Mouse (Mus musculus) ES-E14 (cell line): Measurements from ENCODE around the gene Olfr373. TPM values are rescaled to one million over a fixed set of nuclear protein-coding genes. Genes with fewer than 3 reads are reported as not detected.
"Not testable (repeated sequence)": the region's sequence is repeated elsewhere in the genome, so short reads cannot be mapped to it uniquely, and the experiment has no call there.

Experiments used
- DNase-seq: peaks from one replicate; pipeline ENCODE4 v3.0.0-alpha.2; 2013; ENCODE audit warnings: low read depth, low spot score
- H3K27ac ChIP-seq: 2 replicates; pipeline ENCODE4 v1.5.1; 2012; ENCODE audit warnings: low read depth, mild to moderate bottlenecking, low read length, moderate library complexity, mixed read lengths; ENCODE audit not compliant: poor library complexity, insufficient read depth, severe bottlenecking
- H3K36me3 ChIP-seq: 2 replicates; pipeline ENCODE4 v1.6.1; 2012; ENCODE audit warnings: mild to moderate bottlenecking, low read length, moderate library complexity, mixed read lengths; ENCODE audit not compliant: control insufficient read depth, poor library complexity, insufficient read depth, severe bottlenecking
- H3K4me1 ChIP-seq, 2 experiments: fragments of 150-350 bp in 1 of 2; sonication (generic) in 1 of 2; 2 replicates each; pipeline ENCODE4 v1.6.1; 2012; ENCODE audit warnings: low read length in 2 of 2, mild to moderate bottlenecking in 1 of 2, mixed read lengths in 1 of 2; ENCODE audit not compliant: control insufficient read depth in 2 of 2, insufficient read depth in 2 of 2, poor library complexity in 1 of 2
- H3K4me3 ChIP-seq, 2 experiments: fragments of 150-350 bp in 1 of 2; sonication (generic) in 1 of 2; 2 replicates each; pipeline ENCODE4 v1.5.1; 2012; ENCODE audit warnings: low read length in 2 of 2, low read depth in 1 of 2, mild to moderate bottlenecking in 1 of 2, mixed read lengths in 1 of 2; ENCODE audit not compliant: insufficient read depth in 1 of 2, poor library complexity in 1 of 2, severe bottlenecking in 1 of 2
- H3K9ac ChIP-seq: 2 replicates; pipeline ENCODE4 v1.6.1; 2012; ENCODE audit warnings: low read depth, mild to moderate bottlenecking, low read length, mixed read lengths; ENCODE audit not compliant: poor library complexity, insufficient read depth, severe bottlenecking
- H3K9me3 ChIP-seq: fragments of 150-350 bp; sonication (generic); 2 replicates; pipeline ENCODE4 v1.6.1; 2012; ENCODE audit warnings: low read depth, mild to moderate bottlenecking, low read length; ENCODE audit not compliant: control insufficient read depth, insufficient read depth
- CHD2 ChIP-seq: IDR thresholded peaks from 2 replicates; pipeline ENCODE4 v1.6.1; 2014; ENCODE audit warnings: mild to moderate bottlenecking, low read depth, low read length, inconsistent platforms
- HCFC1 ChIP-seq: IDR thresholded peaks from 2 replicates; pipeline ENCODE4 v1.6.1; 2012; ENCODE audit warnings: low read length, inconsistent platforms, borderline replicate concordance; ENCODE audit not compliant: insufficient read depth
- MAFK ChIP-seq: IDR thresholded peaks from 2 replicates; pipeline ENCODE4 v1.6.1; 2014; ENCODE audit warnings: mild to moderate bottlenecking, low read depth, low read length, inconsistent platforms; ENCODE audit not compliant: insufficient read depth
- ZC3H11A ChIP-seq: IDR thresholded peaks from 2 replicates; pipeline ENCODE4 v1.6.1; 2012; ENCODE audit warnings: low read depth, mild to moderate bottlenecking, inconsistent platforms, low read length, borderline replicate concordance
- ZNF384 ChIP-seq: IDR thresholded peaks from 2 replicates; pipeline ENCODE4 v1.6.1; 2012; ENCODE audit warnings: low read depth, low read length, inconsistent platforms
- in situ Hi-C, 2 experiments: fragments of 600-800 bp; cut with MboI; formaldehyde crosslinking; loops; one replicate each; pipeline ENCODE4 v1.15.1; 2025; ENCODE audit warnings: low sequenced_read_pairs in 2 of 2, inconsistent platforms in 1 of 2; ENCODE audit not compliant: unreplicated experiment in 2 of 2
- total RNA-seq: library from RNA; depleted of rRNA; stranded (reverse); fragments of 300-350 nt; gene quantifications from 2 replicates; pipeline ENCODE4 v1.2.3, GENCODE M21; 2012

Gene Olfr373
- total RNA-seq, 1 experiment, result 0.13 TPM

- no peaks in the 10 kb centered on the region for H3K4me1 ChIP-seq
- H3K36me3 ChIP-seq, result no peaks in the 10 kb centered on the region
- H3K9me3 ChIP-seq, result no peaks in the 10 kb centered on the region
- in situ Hi-C loops, result no loop called here
- H3K27ac ChIP-seq, result no peak within 1 kb of the TSS
- no peak for DNase-seq
- TF ChIP-seq ZC3H11A (no peak), ZNF384 (no peak), MAFK (no peak), CHD2 (no peak), HCFC1 (no peak)
- H3K4me3 ChIP-seq, result no peak within 1 kb of the TSS
- H3K9ac ChIP-seq, result no peak within 1 kb of the TSS
Measured at GRCm38 (mm10) chr8:72106740-72107139, 23.8 kb downstream of the Olfr373 start, which contains the start of gene Olfr374. Olfr374 (plus strand) TSS chr8:72107040.

DNA sequence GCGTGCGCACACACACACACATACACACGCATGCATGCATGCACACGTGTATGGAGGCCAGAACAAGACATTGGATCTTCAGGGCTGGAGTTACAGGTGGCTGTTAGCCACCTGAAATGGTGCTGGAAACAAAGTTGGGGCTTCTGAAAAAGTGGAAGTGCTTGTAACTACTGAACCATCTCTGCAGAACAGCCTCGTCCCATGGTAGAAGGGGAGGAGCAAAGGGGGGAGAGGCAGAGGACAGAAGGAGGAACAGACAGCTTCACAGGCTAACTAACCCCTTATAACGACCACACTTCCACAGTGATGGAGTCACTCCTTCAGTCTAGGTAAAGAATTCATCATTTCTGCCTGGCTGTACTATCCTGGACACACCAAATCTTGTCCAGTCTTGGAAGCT, 27.9 kb downstream of the Olfr373 start:
- no peaks in the 10 kb centered on the region for H3K9me3 ChIP-seq
- H3K4me1 ChIP-seq, result no peaks in the 10 kb centered on the region
- H3K36me3 ChIP-seq, result no peaks in the 10 kb centered on the region
- DNase-seq, result no peak
- TF ChIP-seq HCFC1 (no peak), ZC3H11A (no peak), ZNF384 (no peak), CHD2 (no peak), MAFK (no peak)
- H3K27ac ChIP-seq, result no peak overlapping the region
- no peak overlapping the region for H3K9ac ChIP-seq
- in situ Hi-C loops, result no loop called here
- H3K4me3 ChIP-seq, result no peak overlapping the region

GRCm38 (mm10) chr8:72112486-72112885, 29.5 kb downstream of the Olfr373 start:
- no peak overlapping the region for H3K9ac ChIP-seq
- TF ChIP-seq ZC3H11A (peak; percentile 49; the same call in 1 of the 2 replicates), HCFC1 (no peak)
- no peaks in the 10 kb centered on the region for H3K4me1 ChIP-seq
- H3K4me3 ChIP-seq, result no peak overlapping the region
- no peaks in the 10 kb centered on the region for H3K9me3 ChIP-seq
- no peak overlapping the region for H3K27ac ChIP-seq
- peak; percentile 47 for DNase-seq
- in situ Hi-C loops, result no loop called here
- no peaks in the 10 kb centered on the region for H3K36me3 ChIP-seq

DNA sequence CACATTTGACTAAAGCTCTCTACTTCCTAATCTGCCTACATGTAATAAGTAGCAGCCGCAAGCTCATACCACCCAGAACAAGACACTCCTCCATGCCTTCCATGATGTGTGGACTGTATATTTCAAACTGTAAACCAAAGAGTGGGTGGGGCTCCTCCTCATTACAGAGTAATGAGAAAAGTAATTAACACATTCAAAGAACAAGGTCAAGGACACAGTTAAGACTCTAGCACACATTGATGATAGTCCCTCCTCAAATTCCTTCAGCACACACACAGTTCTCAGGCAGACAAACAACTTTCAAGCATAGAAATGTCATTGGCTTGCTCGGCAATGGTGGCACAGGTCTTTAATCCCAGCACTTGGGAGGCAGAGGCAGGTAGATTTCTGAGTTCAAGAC, 32.2 kb downstream of the Olfr373 start:
- no peak for TF ChIP-seq MAFK
- TF ChIP-seq ZC3H11A, result no peak
- TF ChIP-seq HCFC1, result no peak
- no peak for TF ChIP-seq ZNF384
- TF ChIP-seq CHD2, result no peak
- in situ Hi-C loops, result no loop called here

DNA sequence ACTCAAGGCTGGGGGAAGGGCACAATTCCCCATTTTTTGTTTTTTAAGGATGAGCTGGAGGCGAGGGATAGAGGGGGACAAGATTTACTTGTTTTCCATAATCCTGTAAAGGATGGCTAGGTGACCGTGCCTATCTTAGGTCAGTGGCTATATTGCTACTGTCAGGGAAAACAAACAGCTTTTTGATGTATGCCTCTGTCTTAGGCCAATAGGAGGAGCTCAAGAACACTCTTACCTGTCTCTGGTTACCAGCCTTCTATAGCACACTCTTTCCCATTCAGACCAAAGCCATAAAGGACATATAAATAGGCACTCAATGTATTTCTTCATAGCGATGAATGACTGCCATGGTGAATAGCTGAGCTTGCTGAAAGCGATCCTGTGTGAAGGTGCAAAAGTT, 35.6 kb downstream of the Olfr373 start:
- Histone ChIP-seq H3K27ac (no peak overlapping the region), H3K36me3 (no peaks in the 10 kb centered on the region), H3K4me1 (no peaks in the 10 kb centered on the region), H3K9ac (no peak overlapping the region), H3K4me3 (no peak overlapping the region), H3K9me3 (no peaks in the 10 kb centered on the region)
- DNase-seq, result no peak
- in situ Hi-C loops, result no loop called here
- TF ChIP-seq ZC3H11A (no peak), HCFC1 (no peak), MAFK (no peak), CHD2 (no peak), ZNF384 (no peak)

More for the DNA sequence above, 32.2 kb downstream of the Olfr373 start:
- no peaks in the 10 kb centered on the region for H3K4me1 ChIP-seq
- H3K36me3 ChIP-seq, result no peaks in the 10 kb centered on the region
- H3K4me3 ChIP-seq, result no peak overlapping the region
- H3K9me3 ChIP-seq, result no peaks in the 10 kb centered on the region
- no peak for DNase-seq
- no peak overlapping the region for H3K9ac ChIP-seq
- H3K27ac ChIP-seq, result no peak overlapping the region

DNA sequence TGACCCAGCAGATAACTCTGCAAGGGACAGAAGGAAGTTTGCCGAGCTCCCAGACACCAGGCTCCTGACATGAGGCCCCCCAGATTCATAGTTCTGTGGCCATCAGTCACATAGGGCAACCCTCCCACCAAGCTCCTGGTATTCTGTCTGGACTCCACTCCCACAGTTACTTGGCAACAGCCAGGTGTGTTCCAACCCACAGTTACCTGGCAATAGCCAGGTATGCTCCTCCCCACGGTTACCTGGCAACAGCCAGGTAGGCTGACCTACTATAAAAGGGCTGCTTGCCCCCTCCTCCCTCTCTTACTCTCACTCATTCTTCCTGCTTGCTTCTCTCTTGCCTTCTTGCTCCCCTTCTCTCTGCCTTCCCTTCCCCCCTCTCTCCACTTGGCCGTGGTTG, 38.5 kb downstream of the Olfr373 start:
- H3K4me1 ChIP-seq, H3K4me3 ChIP-seq, in situ Hi-C loops, H3K27ac ChIP-seq, H3K36me3 ChIP-seq, H3K9ac ChIP-seq, DNase-seq, H3K9me3 ChIP-seq: not testable (repeated sequence)
